Mouse (Mus musculus): ENCODE results near the gene Socs3. TPM values are rescaled to one million over a fixed set of nuclear protein-coding genes. Genes with fewer than 3 reads are reported as not detected.

The Socs3 gene
- polyA plus RNA-seq, 1 experiment from 2014 or later, result 15.0 TPM

DNA sequence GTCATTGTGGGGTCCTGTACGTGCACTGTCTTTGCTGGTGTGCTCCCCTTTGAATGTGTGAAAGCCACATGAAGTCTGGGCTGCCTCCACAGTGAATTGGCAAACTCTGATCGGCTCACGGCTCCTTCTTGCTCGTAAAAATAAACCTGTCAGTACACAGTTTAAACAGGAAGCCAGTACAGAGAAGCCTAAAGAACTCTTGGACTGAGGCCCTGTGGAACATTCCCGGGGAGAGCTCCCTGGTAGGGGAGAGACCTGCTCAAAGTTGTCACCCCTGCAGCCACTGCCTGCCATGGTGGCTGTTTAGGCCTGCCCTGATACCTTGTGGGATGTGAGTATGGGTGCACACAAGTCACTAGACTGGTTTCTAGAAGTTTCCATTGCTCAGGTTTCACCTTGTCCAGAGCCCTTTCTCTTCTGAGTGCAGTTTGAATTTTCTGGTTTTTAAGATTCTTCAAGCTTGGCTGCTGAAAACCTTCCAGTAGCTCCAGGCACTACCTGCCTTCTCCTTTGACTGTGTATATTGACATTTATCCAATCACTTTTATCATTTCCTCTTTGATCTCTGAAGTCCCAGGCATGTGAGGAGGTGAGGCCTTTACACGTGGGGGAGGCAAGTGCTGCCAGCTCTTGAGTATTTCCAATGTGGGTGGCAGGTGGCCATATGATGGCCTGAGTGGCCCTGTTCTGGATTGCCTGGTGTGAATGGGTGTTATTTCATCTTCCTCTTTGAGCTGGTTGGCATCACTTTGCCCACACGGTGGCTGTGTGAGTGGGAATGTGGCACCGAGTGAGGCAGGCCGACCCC lies 24.6 kb upstream of the Socs3 start:
- Histone ChIP-seq H3K9ac (peak overlapping the region; percentile 58), H3K27me3 (no peaks in the 10 kb centered on the region), H3K4me1 (peaks cover 51% of the 10 kb centered on the region), H3K9me3 (no peaks in the 10 kb centered on the region), H3K36me3 (peaks cover 13% of the 10 kb centered on the region), H3K27ac (peak overlapping the region; percentile 68), H3K4me2 (no peak overlapping the region), H3K4me3 (no peak overlapping the region)
- no peak for ATAC-seq (ENCODE audit: insufficient number of reproducible peaks, insufficient read depth, low FRiP score, low TSS enrichment, low read depth)
- WGBS, result 70% methylated on average over 9 of the region's 9 CpGs

DNA sequence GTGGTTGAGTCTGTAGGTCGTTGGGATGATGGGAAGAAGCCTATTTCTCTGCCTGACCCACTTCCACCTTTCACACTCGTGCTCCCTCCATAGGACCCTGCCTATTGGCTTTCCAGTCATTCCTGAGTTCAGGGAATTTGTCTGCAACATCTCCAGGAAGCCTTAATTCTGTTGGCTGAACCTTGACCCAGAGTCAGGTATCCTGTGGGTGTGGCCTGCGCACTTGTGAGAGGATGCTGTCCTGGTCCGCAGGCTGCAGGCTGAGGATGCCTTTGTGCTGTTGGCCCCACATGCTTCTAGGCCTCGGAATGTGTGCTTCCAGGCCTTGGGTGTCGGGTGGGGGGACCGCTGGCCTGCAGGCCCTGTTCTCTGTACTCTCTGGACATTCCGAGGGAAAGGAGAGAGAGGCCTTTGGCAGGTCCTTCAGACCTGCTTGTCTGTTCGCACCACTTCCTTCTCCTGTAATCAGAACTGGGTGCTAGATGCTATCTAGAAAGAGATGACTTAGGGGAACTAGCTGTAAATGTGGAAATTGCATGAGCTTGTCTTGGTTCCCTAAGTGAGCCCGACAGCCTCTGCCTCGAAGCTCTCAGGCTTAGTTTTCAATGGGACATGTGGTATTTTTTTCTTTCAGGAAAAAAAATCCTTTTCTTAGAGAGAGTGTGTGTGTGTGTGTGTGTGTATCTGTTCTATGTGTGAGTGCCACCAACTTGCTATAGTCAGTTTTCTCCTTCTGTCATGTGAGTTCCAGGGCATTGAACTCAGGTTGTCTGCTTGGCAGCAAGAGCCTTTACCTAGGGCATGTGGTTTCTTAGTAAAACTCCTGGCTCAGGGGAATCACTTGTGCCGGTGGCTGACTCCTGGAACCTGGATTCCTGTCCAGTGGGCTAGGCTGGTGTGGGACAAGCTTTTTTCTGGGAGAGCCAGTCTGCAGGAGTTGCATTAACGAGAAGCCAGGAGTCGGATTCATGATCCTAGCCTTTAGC lies 23.6 kb upstream of the Socs3 start:
- H3K9ac ChIP-seq, result peak overlapping the region; percentile 58
- ATAC-seq (ENCODE audit: insufficient number of reproducible peaks, insufficient read depth, low FRiP score, low TSS enrichment, low read depth), result no peak
- WGBS, result 68% methylated on average over 14 of the region's 14 CpGs
- H3K27me3 ChIP-seq, result no peaks in the 10 kb centered on the region
- no peaks in the 10 kb centered on the region for H3K9me3 ChIP-seq
- peak overlapping the region; percentile 68 for H3K27ac ChIP-seq
- H3K4me1 ChIP-seq, result peaks cover 58% of the 10 kb centered on the region
- H3K36me3 ChIP-seq, result peaks cover 5% of the 10 kb centered on the region; the same call in 1 of the 2 replicates
- no peak overlapping the region for H3K4me3 ChIP-seq
- H3K4me2 ChIP-seq, result no peak overlapping the region

DNA sequence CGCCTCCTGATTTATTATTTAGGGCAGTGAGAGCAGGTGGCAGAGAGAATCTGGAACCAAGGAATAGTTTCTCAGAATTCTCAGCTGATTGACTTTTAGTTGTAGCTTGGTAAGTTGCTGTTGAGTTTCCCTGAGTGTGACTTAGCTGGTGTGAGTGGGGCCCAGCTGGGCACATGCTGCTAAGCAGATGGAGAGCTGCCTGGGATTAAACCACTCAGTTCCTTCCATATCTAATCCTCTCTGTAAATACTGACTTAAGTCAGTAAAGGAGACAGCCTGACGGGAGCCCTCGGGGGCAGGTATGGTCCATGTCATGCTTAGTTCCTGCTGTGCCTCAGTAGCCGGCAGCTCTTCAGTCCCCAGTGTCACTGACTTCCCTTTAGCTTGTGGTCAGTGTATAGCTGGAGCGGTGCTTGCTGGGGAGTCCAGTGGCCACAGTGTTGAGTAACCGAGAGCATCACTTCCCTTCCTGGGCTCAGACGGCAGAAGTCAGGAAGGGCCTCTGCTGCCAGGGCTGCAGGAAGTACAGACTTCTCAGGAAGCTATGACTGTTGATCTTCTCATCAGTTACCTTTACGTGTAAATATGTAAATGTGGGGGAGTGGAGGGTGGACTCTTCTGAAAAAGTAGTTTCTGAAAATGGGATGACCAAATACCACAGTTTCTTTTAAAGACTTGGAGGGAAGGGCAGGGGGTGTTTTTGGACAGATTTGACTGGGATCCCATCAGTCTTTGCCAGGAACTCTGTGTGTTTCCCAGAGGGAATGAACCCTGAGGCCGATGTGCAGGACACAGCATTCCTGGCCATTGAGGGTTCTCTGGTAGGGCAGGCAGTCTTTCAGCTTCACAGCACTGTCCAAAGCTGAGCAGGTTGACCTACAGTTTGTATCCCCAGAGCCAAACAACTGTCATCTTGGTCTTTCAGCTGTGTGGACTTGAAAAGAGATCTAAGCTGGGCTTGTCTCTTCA lies 21.9 kb upstream of the Socs3 start:
- no peak overlapping the region for H3K4me3 ChIP-seq
- H3K27ac ChIP-seq, result no peak overlapping the region
- H3K4me1 ChIP-seq, result peaks cover 70% of the 10 kb centered on the region
- H3K27me3 ChIP-seq, result no peaks in the 10 kb centered on the region
- no peaks in the 10 kb centered on the region for H3K9me3 ChIP-seq
- H3K36me3 ChIP-seq, result no peaks in the 10 kb centered on the region
- ATAC-seq (ENCODE audit: insufficient number of reproducible peaks, insufficient read depth, low FRiP score, low TSS enrichment, low read depth), result no peak
- 48% methylated on average over 9 of the region's 9 CpGs for WGBS
- H3K9ac ChIP-seq, result 0 out of 2 replicates have a peak overlapping the region, but pooled peaks have one; percentile 27
- H3K4me2 ChIP-seq, result no peak overlapping the region

DNA sequence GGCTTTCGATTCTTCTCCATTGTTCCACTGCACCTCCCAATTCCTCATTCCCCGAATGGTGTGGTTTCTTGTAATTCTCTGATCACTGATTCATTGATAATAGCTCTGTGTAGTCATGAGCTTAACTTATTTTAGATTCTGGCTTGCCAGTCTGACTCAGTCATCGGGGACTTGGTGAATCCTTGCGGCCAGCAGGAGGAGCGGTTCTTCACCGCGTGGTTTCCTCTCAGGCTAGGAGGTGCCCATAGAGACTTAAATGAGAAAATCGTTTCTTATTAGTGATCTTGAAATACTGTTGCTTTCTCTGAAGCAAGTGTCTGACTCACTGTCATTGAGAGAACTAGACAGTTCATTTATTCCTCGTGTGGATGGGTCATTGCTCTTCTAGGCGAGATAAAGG lies 20.1 kb upstream of the Socs3 start:
- ATAC-seq (ENCODE audit: insufficient number of reproducible peaks, insufficient read depth, low FRiP score, low TSS enrichment, low read depth), result no peak
- H3K9ac ChIP-seq, result no peak overlapping the region
- WGBS, result 63% methylated on average over 10 of the region's 10 CpGs
- peaks cover 61% of the 10 kb centered on the region for H3K4me1 ChIP-seq
- no peaks in the 10 kb centered on the region for H3K9me3 ChIP-seq
- H3K4me2 ChIP-seq, result no peak overlapping the region
- no peak overlapping the region for H3K27ac ChIP-seq
- H3K36me3 ChIP-seq, result no peaks in the 10 kb centered on the region
- no peak overlapping the region for H3K4me3 ChIP-seq
- H3K27me3 ChIP-seq, result no peaks in the 10 kb centered on the region

DNA sequence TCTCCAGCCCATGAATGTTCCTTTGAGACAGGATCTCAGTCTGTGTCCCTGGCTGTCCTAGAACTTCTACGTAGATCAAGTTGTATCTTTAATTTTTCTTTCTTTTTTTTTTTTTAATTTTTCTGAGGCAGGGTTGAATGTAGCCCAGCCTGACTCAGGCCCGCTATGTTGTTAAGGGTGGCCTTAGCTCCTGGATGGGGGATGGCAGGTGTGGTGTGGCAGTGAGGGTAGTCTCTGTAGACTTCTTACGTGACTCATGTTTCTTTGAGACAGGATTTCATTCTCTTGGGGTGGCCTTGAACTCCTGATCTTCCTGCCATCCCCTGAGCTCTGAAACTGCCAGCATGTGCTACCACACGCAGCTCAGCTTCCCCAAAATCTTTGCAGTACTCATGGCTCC lies 19.4 kb upstream of the Socs3 start:
- no peak overlapping the region for H3K4me3 ChIP-seq
- no peaks in the 10 kb centered on the region for H3K36me3 ChIP-seq
- no peak overlapping the region for H3K4me2 ChIP-seq
- H3K9me3 ChIP-seq, result no peaks in the 10 kb centered on the region
- no peak overlapping the region for H3K9ac ChIP-seq
- H3K4me1 ChIP-seq, result peaks cover 54% of the 10 kb centered on the region
- ATAC-seq (ENCODE audit: insufficient number of reproducible peaks, insufficient read depth, low FRiP score, low TSS enrichment, low read depth), result no peak
- H3K27me3 ChIP-seq, result no peaks in the 10 kb centered on the region
- 84% methylated on average over 4 of the region's 4 CpGs for WGBS
- no peak overlapping the region for H3K27ac ChIP-seq

DNA sequence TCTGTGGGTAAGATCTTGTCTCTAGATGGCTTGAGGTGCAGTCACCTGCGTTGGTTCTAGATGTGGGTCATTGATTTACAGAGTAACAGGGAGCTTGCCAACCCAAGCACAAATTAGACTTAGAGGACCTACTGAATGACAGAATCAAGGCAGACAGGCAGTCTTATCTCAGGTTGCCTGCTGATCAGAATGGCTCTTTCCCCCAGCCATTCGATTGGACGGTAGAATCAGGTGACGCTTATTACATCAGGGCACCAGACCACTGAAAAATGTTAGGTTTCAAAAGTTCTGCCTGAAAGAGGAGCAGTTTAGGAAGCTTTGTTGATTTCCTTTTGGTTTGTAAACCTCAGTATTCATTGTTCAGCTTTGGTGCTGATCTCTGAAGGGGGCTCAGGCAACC lies 18.1 kb upstream of the Socs3 start:
- Histone ChIP-seq H3K27ac (no peak overlapping the region), H3K9ac (peak overlapping the region; percentile 95), H3K27me3 (no peaks in the 10 kb centered on the region), H3K4me3 (peak overlapping the region; percentile 100), H3K9me3 (no peaks in the 10 kb centered on the region), H3K4me1 (peaks cover 41% of the 10 kb centered on the region), H3K36me3 (no peaks in the 10 kb centered on the region), H3K4me2 (peak overlapping the region; percentile 87)
- no peak for ATAC-seq (ENCODE audit: insufficient number of reproducible peaks, insufficient read depth, low FRiP score, low TSS enrichment, low read depth)
- WGBS, result 66% methylated on average over 4 of the region's 4 CpGs

DNA sequence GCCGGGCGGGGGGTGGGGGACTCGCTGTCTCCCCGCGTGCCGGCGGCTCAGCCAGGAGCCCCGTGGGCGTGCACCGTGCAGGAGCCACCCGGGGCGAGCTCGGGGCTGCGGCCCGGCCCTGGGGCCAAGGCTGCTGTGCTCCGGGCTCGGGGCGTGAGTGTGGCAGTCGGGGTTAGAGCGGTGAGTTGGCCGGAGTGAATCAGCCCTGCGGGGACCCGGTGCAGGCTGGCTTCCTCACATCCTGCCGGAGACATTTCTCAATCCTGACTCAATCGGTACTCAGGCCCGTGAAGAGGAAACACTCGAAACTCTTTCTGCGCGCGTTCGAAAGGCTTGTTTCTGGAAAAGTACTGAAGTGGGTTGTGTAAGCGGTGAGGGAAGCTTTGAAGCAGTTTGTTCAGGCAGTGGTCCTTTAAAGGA lies 17.2 kb upstream of the Socs3 start:
- H3K27ac ChIP-seq, result peak overlapping the region; percentile 74
- H3K4me2 ChIP-seq, result peak overlapping the region; percentile 87
- ATAC-seq (ENCODE audit: insufficient number of reproducible peaks, insufficient read depth, low FRiP score, low TSS enrichment, low read depth), result peak; percentile 60; the same call in 1 of the 2 replicates
- under 1% methylated on average over 32 of the region's 32 CpGs for WGBS
- no peaks in the 10 kb centered on the region for H3K27me3 ChIP-seq
- no peaks in the 10 kb centered on the region for H3K9me3 ChIP-seq
- H3K4me3 ChIP-seq, result peak overlapping the region; percentile 100
- peak overlapping the region; percentile 95 for H3K9ac ChIP-seq
- H3K4me1 ChIP-seq, result peaks cover 37% of the 10 kb centered on the region
- H3K36me3 ChIP-seq, result no peaks in the 10 kb centered on the region

DNA sequence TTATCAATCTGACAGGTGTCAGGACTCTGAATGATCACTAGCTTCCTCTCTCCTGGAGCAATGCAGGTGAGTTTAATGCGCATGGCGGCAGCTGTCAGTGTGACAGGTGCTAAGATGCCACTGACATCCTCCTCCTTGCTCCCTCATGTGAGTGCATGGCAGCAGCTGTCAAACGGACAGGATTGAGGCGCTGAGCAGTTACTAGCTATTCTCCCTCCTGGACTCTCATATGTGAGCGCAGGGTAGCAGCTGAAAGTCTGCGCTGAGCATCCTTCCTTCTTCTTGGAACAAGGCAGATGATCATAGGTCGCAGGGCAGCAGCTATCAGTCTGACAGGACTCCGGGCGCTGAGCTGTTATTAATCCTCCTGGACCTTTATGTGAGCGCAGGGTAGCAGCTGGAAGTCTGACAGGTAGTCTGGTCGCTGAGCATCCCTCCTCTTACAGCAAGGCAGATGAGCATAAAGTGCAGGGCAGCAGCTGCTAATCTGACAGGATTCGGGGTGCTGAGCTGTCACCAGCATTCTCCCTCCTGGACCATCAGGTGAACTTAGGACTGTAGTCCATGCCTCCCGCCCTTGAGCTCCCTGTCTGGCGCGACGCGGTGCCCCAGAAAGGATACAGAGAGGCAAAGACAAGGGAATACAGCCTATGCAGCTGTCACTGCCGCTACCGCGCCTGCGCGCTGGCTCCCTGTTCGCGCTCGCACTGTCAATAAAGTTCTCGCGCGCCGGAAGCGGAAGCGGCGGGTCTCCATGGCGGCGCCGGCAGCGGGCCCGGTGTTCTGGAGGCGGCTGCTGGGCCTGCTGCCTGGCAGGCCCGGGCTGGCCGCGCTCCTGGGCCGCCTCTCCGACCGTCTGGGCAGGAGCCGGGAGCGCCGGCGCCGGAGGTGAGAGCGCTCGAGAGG lies 16.5 kb upstream of the Socs3 start, which contains the start of gene Pgs1:
Gene Pgs1 (plus strand): TSS at position 167 of the 906 bp plus-strand sequence.
- Histone ChIP-seq H3K4me3 (peak within 1 kb of the TSS; percentile 100), H3K9me3 (no peaks in the 10 kb centered on the region), H3K27ac (peak within 1 kb of the TSS; percentile 74), H3K36me3 (no peaks in the 10 kb centered on the region), H3K27me3 (no peaks in the 10 kb centered on the region), H3K4me2 (peak within 1 kb of the TSS; percentile 87), H3K9ac (peak within 1 kb of the TSS; percentile 95), H3K4me1 (peaks cover 31% of the 10 kb centered on the region)
- 6% methylated on average over 51 of the region's 51 CpGs for WGBS
- ATAC-seq (ENCODE audit: insufficient number of reproducible peaks, insufficient read depth, low FRiP score, low TSS enrichment, low read depth), result peak; percentile 72

DNA sequence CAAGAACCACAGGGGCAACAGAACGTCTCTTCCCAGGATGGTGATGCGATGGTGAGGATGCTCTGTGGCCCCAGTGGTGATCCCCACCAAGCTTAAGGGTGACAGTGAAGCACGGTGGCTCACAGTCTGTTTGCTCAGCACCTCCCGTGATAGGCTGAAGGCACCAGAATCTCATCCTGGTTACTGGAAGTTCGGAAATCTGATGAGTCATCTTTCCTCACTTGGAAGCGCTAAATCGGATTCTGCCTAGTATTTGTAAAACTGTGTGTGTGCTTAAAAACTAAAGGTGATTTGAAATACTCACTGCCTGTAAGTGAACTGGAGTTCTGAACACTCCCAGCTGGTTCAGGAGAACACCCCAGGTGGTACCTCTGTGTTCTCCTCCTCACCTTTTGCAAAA lies 13.9 kb upstream of the Socs3 start:
- Histone ChIP-seq H3K4me2 (no peak overlapping the region), H3K9ac (no peak overlapping the region), H3K9me3 (no peaks in the 10 kb centered on the region), H3K27ac (no peak overlapping the region), H3K4me1 (peaks cover 26% of the 10 kb centered on the region), H3K27me3 (no peaks in the 10 kb centered on the region), H3K36me3 (no peaks in the 10 kb centered on the region), H3K4me3 (no peak overlapping the region)
- ATAC-seq (ENCODE audit: insufficient number of reproducible peaks, insufficient read depth, low FRiP score, low TSS enrichment, low read depth), result no peak
- WGBS, result 68% methylated on average over 7 of the region's 7 CpGs

DNA sequence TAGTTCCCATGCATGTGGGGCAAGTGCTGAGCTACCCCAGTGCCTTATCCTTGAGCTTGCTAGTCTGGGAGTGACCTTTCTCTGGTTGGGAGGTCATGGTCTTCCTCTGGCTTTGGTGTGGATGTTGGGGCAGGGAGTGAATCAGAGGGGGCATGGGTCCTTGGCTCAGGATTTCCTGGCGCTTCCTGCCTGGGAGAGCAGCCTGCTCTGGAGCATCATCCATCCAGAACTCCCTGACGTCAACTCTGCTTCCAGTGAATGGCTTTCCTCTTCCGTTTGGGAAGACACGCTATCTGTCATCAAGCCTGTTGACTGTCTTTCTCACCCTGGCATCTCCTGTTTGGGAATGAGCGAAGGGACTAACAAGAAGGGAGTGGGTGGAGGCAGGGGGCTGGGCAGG lies 12.6 kb upstream of the Socs3 start:
- Histone ChIP-seq H3K9ac (no peak overlapping the region), H3K4me2 (no peak overlapping the region), H3K27ac (no peak overlapping the region), H3K9me3 (no peaks in the 10 kb centered on the region), H3K36me3 (no peaks in the 10 kb centered on the region), H3K4me1 (peaks cover 14% of the 10 kb centered on the region), H3K4me3 (no peak overlapping the region), H3K27me3 (no peaks in the 10 kb centered on the region)
- ATAC-seq (ENCODE audit: insufficient number of reproducible peaks, insufficient read depth, low FRiP score, low TSS enrichment, low read depth), result no peak
- 77% methylated on average over 5 of the region's 5 CpGs for WGBS
